Mouse (Mus musculus) megakaryocyte, adult 5-6 weeks (primary cell): ENCODE measurements around the gene Wee1. TPM values are rescaled to one million over a fixed set of nuclear protein-coding genes. Genes with fewer than 3 reads are reported as not detected.

Experiments used
- ATAC-seq: 2 replicates; pipeline ENCODE4 v1.8.0; 2016; ENCODE audit warnings: mild to moderate bottlenecking, inconsistent platforms; ENCODE audit not compliant: poor library complexity, severe bottlenecking
- total RNA-seq, 2 experiments: library from RNA; stranded (forward) in 1 of 2; stranded (reverse) in 1 of 2; fragments of 153-499, 151-499 nt in 1 of 2; fragments of 221-1000, 200-1000 nt in 1 of 2; gene quantifications; 2 replicates each; pipeline versions ENCODE4 v1.2.3 to v1.2.4; 2015 to 2017

Gene Wee1
- total RNA-seq, 2 experiments from 2014 or later = 17.7 to 35.7 TPM

GRCm38 (mm10) chr7:110184608-110185007 is 62.8 kb downstream of the Wee1 start:
- peak; percentile 79 for ATAC-seq

- ATAC-seq = peak; percentile 73
Measured at GRCm38 (mm10) chr7:110189951-110190350, 68.1 kb downstream of the Wee1 start.

Other genes starting within 250 kb of the Wee1 start
- 152 and 157 TPM in 2 replicates for gene Dennd5a, start 161.6 kb upstream of the Wee1 start, total RNA-seq (2015)
- gene Dennd5a, start 161.6 kb upstream of the Wee1 start, total RNA-seq (2017) = 102 and 128 TPM in 2 replicates
- 34.0 and 38.7 TPM in 2 replicates for gene Tmem41b, start 135.1 kb upstream of the Wee1 start, total RNA-seq (2015)
- 31.5 and 40.0 TPM in 2 replicates for gene Tmem41b, start 135.1 kb upstream of the Wee1 start, total RNA-seq (2017)
- gene Ipo7, start 103.8 kb upstream of the Wee1 start, total RNA-seq (2015) = 68.2 and 73.0 TPM in 2 replicates
- gene Ipo7, start 103.8 kb upstream of the Wee1 start, total RNA-seq (2017) = 152 and 158 TPM in 2 replicates
- 29.3 and 30.8 TPM in 2 replicates for gene Zfp143, start 60.8 kb upstream of the Wee1 start, total RNA-seq (2015)
- 39.9 and 44.9 TPM in 2 replicates for gene Zfp143, start 60.8 kb upstream of the Wee1 start, total RNA-seq (2017)
- 29.5 and 33.6 TPM in 2 replicates for gene Swap70, start 99.7 kb downstream of the Wee1 start, total RNA-seq (2015)
- 67.6 and 73.0 TPM in 2 replicates for gene Swap70, start 99.7 kb downstream of the Wee1 start, total RNA-seq (2017)